Mouse (Mus musculus) c-Kit-negative CD71-positive TER-119-positive erythroid progenitor cells, embryonic 14.5 days (primary cell): ENCODE results near the gene Rpl10-ps3.

Experiments
- DNase-seq: peaks from one replicate; pipeline ENCODE4 v3.0.0-alpha.2; 2013; ENCODE audit warnings: low read depth, low spot score

Gene Rpl10-ps3

GRCm38 (mm10) chr9:50344868-50345267 lies at the start of gene Rpl10-ps3:
Rpl10-ps3 (minus strand) TSS chr9:50344968.
- DNase-seq: no peak

GRCm38 (mm10) chr9:50375598-50375997 lies 30.8 kb upstream of the Rpl10-ps3 start:
- no peak for DNase-seq

- DNase-seq: no peak
These were observed 29.9 kb upstream of the Rpl10-ps3 start for GRCm38 (mm10) chr9:50374666-50375065.

GRCm38 (mm10) chr9:50368551-50369297 lies 24.0 kb upstream of the Rpl10-ps3 start:
- no peak for DNase-seq

GRCm38 (mm10) chr9:50365059-50365780 lies 20.5 kb upstream of the Rpl10-ps3 start:
- no peak for DNase-seq

GRCm38 (mm10) chr9:50363962-50364361 lies 19.2 kb upstream of the Rpl10-ps3 start:
- DNase-seq: no peak

- DNase-seq: no peak
These were observed 18.5 kb upstream of the Rpl10-ps3 start for GRCm38 (mm10) chr9:50363259-50363658.

- DNase-seq: no peak
These were observed 17.8 kb upstream of the Rpl10-ps3 start for GRCm38 (mm10) chr9:50362556-50362955.

GRCm38 (mm10) chr9:50360370-50360769 lies 15.6 kb upstream of the Rpl10-ps3 start:
- no peak for DNase-seq

GRCm38 (mm10) chr9:50357331-50357730 lies 12.6 kb upstream of the Rpl10-ps3 start:
- DNase-seq: no peak

- no peak for DNase-seq
These were observed 7.0 kb upstream of the Rpl10-ps3 start for GRCm38 (mm10) chr9:50351746-50352145.

- DNase-seq: no peak
These were observed 5.8 kb upstream of the Rpl10-ps3 start for GRCm38 (mm10) chr9:50350571-50350970.

GRCm38 (mm10) chr9:50349156-50349555 lies 4.4 kb upstream of the Rpl10-ps3 start:
- no peak for DNase-seq

GRCm38 (mm10) chr9:50348256-50348655 lies 3.5 kb upstream of the Rpl10-ps3 start:
- no peak for DNase-seq

- DNase-seq: no peak
These were observed 9.0 kb downstream of the Rpl10-ps3 start for GRCm38 (mm10) chr9:50335539-50336325.

GRCm38 (mm10) chr9:50333413-50333812 lies 11.4 kb downstream of the Rpl10-ps3 start:
- no peak for DNase-seq

- no peak for DNase-seq
These were observed 20.2 kb downstream of the Rpl10-ps3 start for GRCm38 (mm10) chr9:50324355-50325225.

GRCm38 (mm10) chr9:50320729-50321128 lies 24.0 kb downstream of the Rpl10-ps3 start:
- no peak for DNase-seq

GRCm38 (mm10) chr9:50319506-50319905 lies 25.3 kb downstream of the Rpl10-ps3 start:
- DNase-seq: no peak

GRCm38 (mm10) chr9:50317299-50317698 lies 27.5 kb downstream of the Rpl10-ps3 start:
- DNase-seq: no peak

GRCm38 (mm10) chr9:50315650-50316049 lies 29.1 kb downstream of the Rpl10-ps3 start:
- DNase-seq: no peak
